Comparison of ENCODE assay signal across 8 mouse cellular contexts in genomic region chr7:126265949-126266348, GRCm38 (mm10). TPM values are rescaled to one million over a fixed set of nuclear protein-coding genes. Genes with fewer than 3 reads are reported as not detected.
DNase-seq lines count a peak whose midpoint lies in the region; ATAC-seq and TF ChIP-seq lines count a peak whose summit lies in the region.

No protein-coding gene starts in this region.

- no peaks in the 10 kb centered on the region for H3K36me3 ChIP-seq in hindbrain, postnatal 0 days (ENCODE audit: insufficient read depth, low read length)
- H3K36me3 ChIP-seq in neural tube, embryonic 15.5 days = no peaks in the 10 kb centered on the region

- H3K27me3 ChIP-seq in hindbrain, postnatal 0 days (ENCODE audit: insufficient read depth, low read length) = no peaks in the 10 kb centered on the region; the same call in 1 of the 2 replicates
- peaks cover 2% of the 10 kb centered on the region for H3K27me3 ChIP-seq in neural tube, embryonic 15.5 days (replicated peaks)

- H3K4me2 ChIP-seq in hindbrain, postnatal 0 days (ENCODE audit: low read depth, low read length) = no peak overlapping the region
- H3K4me2 ChIP-seq in neural tube, embryonic 15.5 days = no peak overlapping the region

- no peak overlapping the region for H3K4me3 ChIP-seq in hindbrain, postnatal 0 days (ENCODE audit: low read length)
- H3K4me3 ChIP-seq in neural tube, embryonic 15.5 days (replicated peaks) = no peak overlapping the region

- H3K9ac ChIP-seq in hindbrain, postnatal 0 days (replicated peaks; ENCODE audit: low read length) = no peak overlapping the region
- no peak overlapping the region for H3K9ac ChIP-seq in neural tube, embryonic 15.5 days (replicated peaks)

- TF ChIP-seq CTCF in hindbrain, postnatal 0 days (IDR thresholded peaks at IDR 0.05; ENCODE audit: low read depth) = no peak

- H3K4me1 ChIP-seq in hindbrain, postnatal 0 days (ENCODE audit: insufficient read depth, low read length) = peaks cover 5% of the 10 kb centered on the region; the same call in 1 of the 2 replicates
- H3K4me1 ChIP-seq in neural tube, embryonic 15.5 days = peaks cover 29% of the 10 kb centered on the region

- ATAC-seq in hindbrain, postnatal 0 days = peak; percentile 77
- peak; percentile 65; the same call in 1 of the 2 replicates for ATAC-seq in neural tube, embryonic 15.5 days (ENCODE audit: low FRiP score)
- ATAC-seq in activated CD4-positive, CD25-positive, alpha-beta regulatory T cell, adult 4 months = no peak

- peak; percentile 81 for DNase-seq in adrenal gland, adult 8-10 months
- DNase-seq in cerebellum, adult 11-12 months = peak; percentile 75
- DNase-seq in frontal cortex, postnatal 14 days (ENCODE audit: low spot score in 2 of 2) = peak; percentile 80 to 83
- peak; percentile 85 for DNase-seq in hindbrain, postnatal 0 days (ENCODE audit: low spot score)
- peak; percentile 75 to 92 for DNase-seq in left cerebral cortex, adult 8-10 months (ENCODE audit: low spot score in 2 of 2)
- no peak for DNase-seq in c-Kit-positive CD71-positive TER-119-positive erythroid progenitor cells, embryonic 14.5 days (ENCODE audit: low spot score)

- no peaks in the 10 kb centered on the region for H3K9me3 ChIP-seq in hindbrain, postnatal 0 days (ENCODE audit: low read length)
- H3K9me3 ChIP-seq in neural tube, embryonic 15.5 days (replicated peaks) = no peaks in the 10 kb centered on the region

- 28% methylated on average over 9 of the region's 9 CpGs for WGBS in hindbrain, postnatal 0 days
- 45% methylated on average over 9 of the region's 9 CpGs for WGBS in neural tube, embryonic 15.5 days

- H3K27ac ChIP-seq in hindbrain, postnatal 0 days = no peak overlapping the region
- no peak overlapping the region; the same call in 1 of the 2 replicates for H3K27ac ChIP-seq in neural tube, embryonic 15.5 days (replicated peaks)

RNA-seq across cellular contexts. Expression of gene Sbk1, which starts 6.5 kb away (rescaled TPM):
- total RNA-seq in adrenal gland, adult 8-10 months (2022) = 100 to 1,000 TPM in 2 of 4 experiments, 10 to 100 TPM in 2; 32.4 to 142 (median 75.6) TPM
- total RNA-seq in hindbrain, postnatal 0 days (2014; rRNA removed) = 530 and 565 TPM in 2 replicates
- polyA plus RNA-seq in hindbrain, postnatal 0 days (2015; fragmentation: Nextera tagmentation; extraction: Ambion mirVana) = 138 and 161 TPM in 2 replicates
- total RNA-seq in left cerebral cortex, adult 8-10 months (2022) = 10 to 100 TPM; 50.0 to 62.1 (median 56.5) TPM
- 143 and 182 TPM in 2 replicates for polyA plus RNA-seq in neural tube, embryonic 15.5 days (2015; fragmentation: Nextera tagmentation; extraction: Ambion mirVana)
- 1 to 10 TPM; 4.1 to 5.6 TPM for polyA plus RNA-seq in activated CD4-positive, CD25-positive, alpha-beta regulatory T cell, adult 4 months (2017; shearing (Covaris generic))
